ENCODE assay signal across 9 mouse cellular contexts in genomic region chr17:87672677-87673286, GRCm38 (mm10). TPM values are rescaled to one million over a fixed set of nuclear protein-coding genes. Genes with fewer than 3 reads are reported as not detected.
DNase-seq lines count a peak whose midpoint lies in the region; ATAC-seq and TF ChIP-seq lines count a peak whose summit lies in the region.
"Had no signal": no experiment of that assay in that cellular context is flagged by ENCODE, and none has a peak within 500 bp of the region (broad histone marks: within the 10 kb centered on the region; RNA-seq: fewer than 3 reads in every experiment).

No protein-coding gene starts in this region.

- peaks cover 32% of the 10 kb centered on the region for H3K36me3 ChIP-seq in E14TG2a.4 (ENCODE audit: insufficient read depth, low read length)
- H3K36me3 ChIP-seq in embryonic facial prominence, embryonic 10.5 days (replicated peaks), result peaks cover 37% of the 10 kb centered on the region
- H3K36me3 ChIP-seq in hindbrain, embryonic 13.5 days, result no peaks in the 10 kb centered on the region
- H3K36me3 ChIP-seq in lung, embryonic 14.5 days (ENCODE audit: insufficient read depth), result no peaks in the 10 kb centered on the region
- no peaks in the 10 kb centered on the region for H3K36me3 ChIP-seq in neural tube, embryonic 15.5 days

- no peaks in the 10 kb centered on the region for H3K27me3 ChIP-seq in E14TG2a.4 (ENCODE audit: insufficient read depth, low read length)
- no peaks in the 10 kb centered on the region for H3K27me3 ChIP-seq in embryonic facial prominence, embryonic 10.5 days (replicated peaks; ENCODE audit: low read depth, poor library complexity, severe bottlenecking)
- H3K27me3 ChIP-seq in hindbrain, embryonic 13.5 days, result no peaks in the 10 kb centered on the region
- no peaks in the 10 kb centered on the region for H3K27me3 ChIP-seq in lung, embryonic 14.5 days (ENCODE audit: insufficient read depth, low read length)
- H3K27me3 ChIP-seq in neural tube, embryonic 15.5 days (replicated peaks), result no peaks in the 10 kb centered on the region

- DNase-seq in gastrocnemius, postnatal 14 days, result peak; percentile 43
- no peak for DNase-seq in gastrocnemius, postnatal 10 days
- DNase-seq in embryonic facial prominence, embryonic 10.5 days (ENCODE audit: low spot score), result no peak
- DNase-seq in lung, embryonic 14.5 days, result peak; percentile 58
- DNase-seq in frontal cortex, postnatal 36 days (ENCODE audit: low spot score in 2 of 2), result no peak

- H3K27ac ChIP-seq in embryonic facial prominence, embryonic 10.5 days (replicated peaks), result peak overlapping the region; percentile 93
- peak overlapping the region; percentile 88 for H3K27ac ChIP-seq in hindbrain, embryonic 13.5 days
- H3K27ac ChIP-seq in lung, embryonic 14.5 days (ENCODE audit: low read depth), result peak overlapping the region; percentile 86
- peak overlapping the region; percentile 86 for H3K27ac ChIP-seq in neural tube, embryonic 15.5 days (replicated peaks)

- no peak for TF ChIP-seq CTCF in E14TG2a.4 (conservative IDR thresholded peaks at IDR 0.05; ENCODE audit: low read length)
- no peak for TF ChIP-seq CTCF in lung, embryonic 14.5 days (IDR thresholded peaks at IDR 0.05; ENCODE audit: low read depth)

- H3K4me3 ChIP-seq in E14TG2a.4 (replicated peaks; ENCODE audit: low read length), result peak overlapping the region; percentile 96
- peak overlapping the region; percentile 94 for H3K4me3 ChIP-seq in embryonic facial prominence, embryonic 10.5 days
- peak overlapping the region; percentile 93 for H3K4me3 ChIP-seq in hindbrain, embryonic 13.5 days
- H3K4me3 ChIP-seq in lung, embryonic 14.5 days (ENCODE audit: low read depth, low read length), result peak overlapping the region; percentile 96
- H3K4me3 ChIP-seq in neural tube, embryonic 15.5 days (replicated peaks), result peak overlapping the region; percentile 80

- under 1% methylated on average over 54 of the region's 54 CpGs for WGBS in embryonic facial prominence, embryonic 10.5 days
- under 1% methylated on average over 54 of the region's 54 CpGs for WGBS in hindbrain, embryonic 13.5 days
- under 1% methylated on average over 54 of the region's 54 CpGs for WGBS in lung, embryonic 14.5 days
- under 1% methylated on average over 47 of the region's 54 CpGs for WGBS in neural tube, embryonic 15.5 days

- intact Hi-C loops in gastrocnemius, postnatal 14 days (cut with DNase I; ENCODE audit: low total_unique reads), result no loop called here

- peak overlapping the region; percentile 88 for H3K9ac ChIP-seq in hindbrain, embryonic 13.5 days
- H3K9ac ChIP-seq in lung, embryonic 14.5 days, result peak overlapping the region; percentile 81
- peak overlapping the region; percentile 78 for H3K9ac ChIP-seq in neural tube, embryonic 15.5 days (replicated peaks)

- no peaks in the 10 kb centered on the region for H3K9me3 ChIP-seq in E14TG2a.4 (ENCODE audit: low read length)
- H3K9me3 ChIP-seq in embryonic facial prominence, embryonic 10.5 days, result no peaks in the 10 kb centered on the region
- no peaks in the 10 kb centered on the region for H3K9me3 ChIP-seq in hindbrain, embryonic 13.5 days
- no peaks in the 10 kb centered on the region for H3K9me3 ChIP-seq in lung, embryonic 14.5 days (ENCODE audit: low read depth, low read length)
- no peaks in the 10 kb centered on the region for H3K9me3 ChIP-seq in neural tube, embryonic 15.5 days (replicated peaks)

- ATAC-seq in hindbrain, embryonic 13.5 days (ENCODE audit: low FRiP score), result peak; percentile 80
- peak; percentile 73 for ATAC-seq in lung, embryonic 14.5 days (ENCODE audit: insufficient read depth)
- ATAC-seq in neural tube, embryonic 15.5 days (ENCODE audit: low FRiP score), result peak; percentile 64

- peak overlapping the region; percentile 81 for H3K4me2 ChIP-seq in hindbrain, embryonic 13.5 days
- peak overlapping the region; percentile 89 for H3K4me2 ChIP-seq in lung, embryonic 14.5 days
- H3K4me2 ChIP-seq in neural tube, embryonic 15.5 days, result peak overlapping the region; percentile 83

- peaks cover 50% of the 10 kb centered on the region for H3K4me1 ChIP-seq in E14TG2a.4 (replicated peaks; ENCODE audit: low read depth, low read length)
- H3K4me1 ChIP-seq in embryonic facial prominence, embryonic 10.5 days, result peaks cover 37% of the 10 kb centered on the region
- peaks cover 24% of the 10 kb centered on the region for H3K4me1 ChIP-seq in hindbrain, embryonic 13.5 days (replicated peaks)
- peaks cover 8% of the 10 kb centered on the region for H3K4me1 ChIP-seq in lung, embryonic 14.5 days (ENCODE audit: insufficient read depth)
- peaks cover 33% of the 10 kb centered on the region for H3K4me1 ChIP-seq in neural tube, embryonic 15.5 days

RNA-seq across cellular contexts. Expression of gene Msh2, which starts 0.7 kb away (rescaled TPM):
- total RNA-seq in gastrocnemius, postnatal 14 days (2021), result 10 to 100 TPM in 1 of 2 experiments, 1 to 10 TPM in 1; 9.9 to 10.7 TPM
- total RNA-seq in gastrocnemius, postnatal 10 days (2021), result 10 to 100 TPM; 11.5 to 14.9 TPM
- 124 and 131 TPM in 2 replicates for polyA plus RNA-seq in embryonic facial prominence, embryonic 10.5 days (2016; fragmentation: Nextera tagmentation; extraction: Ambion mirVana)
- 69.4 and 70.5 TPM in 2 replicates for polyA plus RNA-seq in hindbrain, embryonic 13.5 days (2015; fragmentation: Nextera tagmentation; extraction: Ambion mirVana)
- 55.1 and 56.0 TPM in 2 replicates for polyA plus RNA-seq in lung, embryonic 14.5 days (2014; fragmentation: Nextera tagmentation; extraction: Ambion mirVana)
- polyA plus RNA-seq in neural tube, embryonic 15.5 days (2015; fragmentation: Nextera tagmentation; extraction: Ambion mirVana), result 57.5 and 67.6 TPM in 2 replicates

RNA-seq across cellular contexts. Expression of gene Epcam, which starts 37.0 kb away (rescaled TPM):
- under 1 TPM in 1 of 2 experiments, not detected in 1; 0.12 TPM for total RNA-seq in gastrocnemius, postnatal 14 days (2021)
- not detected for total RNA-seq in gastrocnemius, postnatal 10 days (2021)
- polyA plus RNA-seq in embryonic facial prominence, embryonic 10.5 days (2016; fragmentation: Nextera tagmentation; extraction: Ambion mirVana), result 76.2 and 81.0 TPM in 2 replicates
- 3.5 and 4.4 TPM in 2 replicates for polyA plus RNA-seq in hindbrain, embryonic 13.5 days (2015; fragmentation: Nextera tagmentation; extraction: Ambion mirVana)
- 341 and 349 TPM in 2 replicates for polyA plus RNA-seq in lung, embryonic 14.5 days (2014; fragmentation: Nextera tagmentation; extraction: Ambion mirVana)
- polyA plus RNA-seq in neural tube, embryonic 15.5 days (2015; fragmentation: Nextera tagmentation; extraction: Ambion mirVana), result 3.4 and 89.9 TPM in 2 replicates
- total RNA-seq: left cerebral cortex, adult 18-20 months had no signal

Comparison
In these comparisons a context has a peak if more than half of its experiments do, and no peak if none do; other contexts are left out.
1. DNase-seq: peak in gastrocnemius, postnatal 14 days (single experiment) and lung, embryonic 14.5 days (single experiment); none in gastrocnemius, postnatal 10 days (single experiment), embryonic facial prominence, embryonic 10.5 days (single experiment) and frontal cortex, postnatal 36 days (0 of 2).
2. Peak in every context shown above with its lines, with median percentiles within 50 percentile points of each other: H3K4me3 ChIP-seq, H3K27ac ChIP-seq, ATAC-seq, H3K4me2 ChIP-seq and H3K9ac ChIP-seq.